Mouse (Mus musculus): ENCODE results near the gene Gm136. TPM values are rescaled to one million over a fixed set of nuclear protein-coding genes. Genes with fewer than 3 reads are reported as not detected.

Gm136 gene
- polyA plus RNA-seq, 1 experiment from 2014 or later = not detected

Other genes starting within 250 kb of the Gm136 start
- gene Akirin2, start 205.3 kb downstream of the Gm136 start, polyA plus RNA-seq (2015; fragmentation: Nextera tagmentation; extraction: Ambion mirVana) = 9.6 and 10.5 TPM in 2 replicates
- 36.8 and 38.9 TPM in 2 replicates for gene Orc3, start 141.3 kb downstream of the Gm136 start, polyA plus RNA-seq (2015; fragmentation: Nextera tagmentation; extraction: Ambion mirVana)
- gene Rars2, start 141.3 kb downstream of the Gm136 start, polyA plus RNA-seq (2015; fragmentation: Nextera tagmentation; extraction: Ambion mirVana) = 21.7 and 24.6 TPM in 2 replicates
- gene Slc35a1, start 68.8 kb downstream of the Gm136 start, polyA plus RNA-seq (2015; fragmentation: Nextera tagmentation; extraction: Ambion mirVana) = 15.1 and 15.3 TPM in 2 replicates
- not detected in 2 replicates for gene Cfap206, start 26.1 kb downstream of the Gm136 start, polyA plus RNA-seq (2015; fragmentation: Nextera tagmentation; extraction: Ambion mirVana)
- 22.5 and 25.4 TPM in 2 replicates for gene Smim8, start 22.2 kb upstream of the Gm136 start, polyA plus RNA-seq (2015; fragmentation: Nextera tagmentation; extraction: Ambion mirVana)
- 4.5 and 4.7 TPM in 2 replicates for gene Zfp292, start 126.7 kb upstream of the Gm136 start, polyA plus RNA-seq (2015; fragmentation: Nextera tagmentation; extraction: Ambion mirVana)
- gene Cga, start 137.5 kb upstream of the Gm136 start, polyA plus RNA-seq (2015; fragmentation: Nextera tagmentation; extraction: Ambion mirVana) = 0.14 TPM in 1 of 2 replicates, not detected in the other